Comparison of ENCODE assay signal across 24 mouse cellular contexts in genomic region chr17:50421476-50421875, GRCm38 (mm10).
DNase-seq lines count a peak whose midpoint lies in the region; ATAC-seq and TF ChIP-seq lines count a peak whose summit lies in the region.
"Had no signal": no experiment of that assay in that cellular context is flagged by ENCODE, and none has a peak within 500 bp of the region (broad histone marks: within the 10 kb centered on the region; RNA-seq: fewer than 3 reads in every experiment).

No protein-coding gene starts in this region.

- peak; percentile 74 for DNase-seq in liver, adult 2 months (ENCODE audit: extremely low read depth, low read depth, low spot score)
- DNase-seq in adrenal gland, postnatal 10 days = peak; percentile 46
- DNase-seq in adrenal gland, postnatal 36 days = peak; percentile 50 to 78
- no peak for DNase-seq in cerebellum, postnatal 4 days (ENCODE audit: low spot score in 2 of 2)
- DNase-seq in layer of hippocampus, postnatal 25 days (ENCODE audit: extremely low spot score in 1 of 2, low spot score in 1 of 2) = no peak
- DNase-seq: cerebellum, adult 18-20 months; cerebellum, adult 9-10 months; cerebellum, postnatal 25 days; embryo, embryonic 11 days; gastrocnemius, postnatal 36 days; heart, postnatal 36 days; kidney, adult 11 months had no signal

- no peak overlapping the region for H3K9ac ChIP-seq in liver, adult 2 months (ENCODE audit: low read depth, low read length)
- no peak overlapping the region for H3K9ac ChIP-seq in liver, embryonic 12.5 days
- H3K9ac ChIP-seq: embryonic facial prominence, embryonic 13.5 days; forebrain, embryonic 12.5 days; forebrain, embryonic 15.5 days; hindbrain, embryonic 13.5 days; intestine, embryonic 15.5 days had no signal

- no peaks in the 10 kb centered on the region for H3K36me3 ChIP-seq in liver, adult 2 months (ENCODE audit: control insufficient read depth, insufficient read depth, low read length)
- no peaks in the 10 kb centered on the region for H3K36me3 ChIP-seq in liver, embryonic 12.5 days
- H3K36me3 ChIP-seq: embryonic facial prominence, embryonic 10.5 days; embryonic facial prominence, embryonic 13.5 days; forebrain, embryonic 12.5 days; forebrain, embryonic 15.5 days; hindbrain, embryonic 10.5 days; hindbrain, embryonic 13.5 days; intestine, embryonic 15.5 days had no signal

- WGBS in liver, adult 2 months = 84% methylated on average over 10 of the region's 10 CpGs
- 82% methylated on average over 10 of the region's 10 CpGs for WGBS in liver, embryonic 12.5 days (ENCODE audit: insufficient replicate concordance)

- H3K4me2 ChIP-seq in liver, embryonic 12.5 days = no peak overlapping the region
- H3K4me2 ChIP-seq: embryonic facial prominence, embryonic 13.5 days; forebrain, embryonic 12.5 days; forebrain, embryonic 15.5 days; heart, embryonic 11.5 days; hindbrain, embryonic 13.5 days; intestine, embryonic 15.5 days had no signal

- H3K27me3 ChIP-seq in liver, adult 2 months (ENCODE audit: control insufficient read depth, insufficient read depth, low read length) = no peaks in the 10 kb centered on the region
- H3K27me3 ChIP-seq in liver, embryonic 12.5 days (replicated peaks) = no peaks in the 10 kb centered on the region
- H3K27me3 ChIP-seq: embryonic facial prominence, embryonic 13.5 days; forebrain, embryonic 12.5 days; forebrain, embryonic 15.5 days; hindbrain, embryonic 13.5 days; intestine, embryonic 15.5 days had no signal

- ATAC-seq in liver, embryonic 12.5 days = no peak
- ATAC-seq: CD4-positive, CD25-positive, alpha-beta regulatory T cell, adult 4 months; forebrain, embryonic 15.5 days; hindbrain, embryonic 16.5 days; intestine, embryonic 15.5 days had no signal

- no peaks in the 10 kb centered on the region for H3K4me1 ChIP-seq in liver, adult 2 months (ENCODE audit: control insufficient read depth, insufficient read depth, low read length)
- H3K4me1 ChIP-seq in liver, embryonic 12.5 days = peaks cover 45% of the 10 kb centered on the region
- H3K4me1 ChIP-seq: embryonic facial prominence, embryonic 10.5 days; embryonic facial prominence, embryonic 13.5 days; forebrain, embryonic 12.5 days; forebrain, embryonic 15.5 days; hindbrain, embryonic 10.5 days; hindbrain, embryonic 13.5 days; intestine, embryonic 15.5 days had no signal

- 0 out of 2 replicates have a peak, but pooled peaks cover 6% of the 10 kb centered on the region for H3K9me3 ChIP-seq in liver, embryonic 12.5 days (replicated peaks)
- H3K9me3 ChIP-seq: embryonic facial prominence, embryonic 13.5 days; forebrain, embryonic 15.5 days; hindbrain, embryonic 13.5 days; intestine, embryonic 15.5 days had no signal

- TF ChIP-seq CTCF in liver, adult 2 months (IDR thresholded peaks at IDR 0.05; ENCODE audit: low read depth, low read length) = no peak

- no peak for TF ChIP-seq POLR2A in liver, adult 2 months (IDR thresholded peaks at IDR 0.05; ENCODE audit: extremely low read depth, insufficient read depth, low read length)

- H3K79me2 ChIP-seq in liver, adult 2 months (ENCODE audit: control insufficient read depth, insufficient read depth, low read length) = no peaks in the 10 kb centered on the region

- no peak overlapping the region for H3K27ac ChIP-seq in liver, adult 2 months (replicated peaks; ENCODE audit: insufficient read depth, low read depth, low read length)
- H3K27ac ChIP-seq in liver, embryonic 12.5 days = no peak overlapping the region
- H3K27ac ChIP-seq: embryonic facial prominence, embryonic 10.5 days; embryonic facial prominence, embryonic 13.5 days; forebrain, embryonic 12.5 days; forebrain, embryonic 15.5 days; hindbrain, embryonic 10.5 days; hindbrain, embryonic 13.5 days; intestine, embryonic 15.5 days had no signal

- no peak overlapping the region for H3K4me3 ChIP-seq in liver, adult 2 months (ENCODE audit: insufficient read depth, low read depth, low read length)
- no peak overlapping the region for H3K4me3 ChIP-seq in liver, embryonic 12.5 days
- H3K4me3 ChIP-seq: embryonic facial prominence, embryonic 10.5 days; embryonic facial prominence, embryonic 13.5 days; erythroblast, embryonic 14.5 days; forebrain, embryonic 12.5 days; forebrain, embryonic 15.5 days; hindbrain, embryonic 10.5 days; hindbrain, embryonic 13.5 days; intestine, embryonic 15.5 days had no signal

Comparison
In these comparisons a context has a peak if more than half of its experiments do, and no peak if none do; other contexts are left out.
1. DNase-seq: peak in liver, adult 2 months (single experiment), adrenal gland, postnatal 10 days (single experiment) and adrenal gland, postnatal 36 days (2 of 2); none in cerebellum, postnatal 4 days (0 of 2) and layer of hippocampus, postnatal 25 days (0 of 2).